Mouse (Mus musculus): ENCODE measurements at regions not wholly inside any gene's neighbourhood (a gene's known extent, or its start where the extent isn't known, plus 50 kb on each side); places are given as distances from the start of the nearest gene placed in this dataset.

- no peak for TF ChIP-seq CTCF (IDR thresholded peaks at IDR 0.05; ENCODE audit: insufficient read depth, low read depth, low read length)
- TF ChIP-seq POLR2A (IDR thresholded peaks at IDR 0.05; ENCODE audit: insufficient read depth, low read depth, low read length), result no peak
These were observed 66.3 kb upstream of the Usp38 start for GRCm38 (mm10) chr8:81080865-81081637.
